Mouse (Mus musculus): ENCODE measurements around the gene Rapsn. TPM values are rescaled to one million over a fixed set of nuclear protein-coding genes. Genes with fewer than 3 reads are reported as not detected.

Gene Rapsn
- total and polyA plus RNA-seq, 3 experiments, result 1.8 to 3.7 (median 3.4) TPM

DNA sequence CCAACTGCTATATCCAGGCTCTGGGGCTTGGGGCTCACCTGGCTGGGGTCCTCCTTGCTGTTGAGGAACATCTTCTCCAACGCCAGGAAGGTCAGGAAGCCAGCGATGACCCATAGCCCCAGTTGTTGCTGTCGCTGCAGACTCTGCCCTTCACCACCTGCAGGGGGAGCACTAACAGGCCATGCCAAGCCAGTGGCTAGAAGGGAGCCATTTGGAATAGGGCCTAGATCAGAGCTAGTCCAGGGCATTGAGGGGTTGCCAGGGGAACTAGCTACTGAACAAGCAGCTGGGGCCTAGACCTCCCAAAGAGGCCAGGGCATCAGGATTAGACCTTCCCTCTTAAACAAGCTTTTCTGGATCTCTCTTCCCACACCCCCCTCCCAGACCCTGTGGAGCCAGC lies 30.1 kb downstream of the Rapsn start:
- Histone ChIP-seq H3K9me3 (replicated peaks) (no peaks in the 10 kb centered on the region), H3K36me3 (replicated peaks) (peaks cover 78% of the 10 kb centered on the region), H3K4me3 (ENCODE audit: low read depth, low read length) (no peak overlapping the region), H3K27me3 (ENCODE audit: insufficient read depth, low read length) (no peaks in the 10 kb centered on the region), H3K4me1 (ENCODE audit: insufficient read depth, low read depth, low read length) (peaks cover 51% of the 10 kb centered on the region)
- DNase-seq (ENCODE audit: low spot score), result peak; percentile 36
- peak; percentile 82 for TF ChIP-seq CTCF (IDR thresholded peaks at IDR 0.05; ENCODE audit: low read depth, low read length)
- no peak for TF ChIP-seq POLR2AphosphoS5 (IDR thresholded peaks at IDR 0.05; ENCODE audit: insufficient replicate concordance, low read depth, low read length)
- no peak for TF ChIP-seq GATA2 (IDR thresholded peaks at IDR 0.05; ENCODE audit: borderline replicate concordance, low read depth, low read length)
- no peak for TF ChIP-seq GATA1 (IDR thresholded peaks at IDR 0.05; ENCODE audit: borderline replicate concordance, low read length)
- ATAC-seq (ENCODE audit: extremely low read depth, insufficient number of reproducible peaks, low FRiP score, poor library complexity, severe bottlenecking), result no peak

DNA sequence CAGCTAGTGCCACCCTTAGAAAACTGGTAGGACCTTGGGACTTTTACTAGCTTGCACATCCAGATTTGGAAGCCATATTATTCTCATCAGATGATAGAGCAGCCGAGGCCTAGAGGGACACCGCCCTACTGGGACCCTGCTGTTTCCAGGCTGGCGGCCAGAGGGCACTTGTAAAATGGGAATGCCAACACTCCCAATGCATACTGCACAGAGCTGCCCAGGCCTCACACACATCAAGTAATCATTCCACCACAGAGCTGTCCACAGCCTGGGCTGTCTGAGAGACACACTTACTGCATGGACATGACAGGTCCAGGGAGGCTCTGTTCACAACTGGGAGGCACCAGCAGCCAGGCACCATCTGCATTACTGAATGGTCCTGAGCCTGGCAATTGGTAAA lies 31.0 kb downstream of the Rapsn start:
- TF ChIP-seq GATA1 (IDR thresholded peaks at IDR 0.05; ENCODE audit: borderline replicate concordance, low read length) (no peak), POLR2AphosphoS5 (IDR thresholded peaks at IDR 0.05; ENCODE audit: insufficient replicate concordance, low read depth, low read length) (no peak), TAL1 (conservative IDR thresholded peaks at IDR 0.05; ENCODE audit: low read depth, low read length) (no peak), CTCF (IDR thresholded peaks at IDR 0.05; ENCODE audit: low read depth, low read length) (no peak), GATA2 (IDR thresholded peaks at IDR 0.05; ENCODE audit: borderline replicate concordance, low read depth, low read length) (no peak)
- Histone ChIP-seq H3K27me3 (ENCODE audit: insufficient read depth, low read length) (no peaks in the 10 kb centered on the region), H3K36me3 (replicated peaks) (peaks cover 69% of the 10 kb centered on the region), H3K4me1 (ENCODE audit: insufficient read depth, low read depth, low read length) (peaks cover 50% of the 10 kb centered on the region), H3K4me3 (ENCODE audit: low read depth, low read length) (no peak overlapping the region), H3K9me3 (replicated peaks) (no peaks in the 10 kb centered on the region)
- no peak for DNase-seq (ENCODE audit: low spot score)
- no peak for ATAC-seq (ENCODE audit: extremely low read depth, insufficient number of reproducible peaks, low FRiP score, poor library complexity, severe bottlenecking)

DNA sequence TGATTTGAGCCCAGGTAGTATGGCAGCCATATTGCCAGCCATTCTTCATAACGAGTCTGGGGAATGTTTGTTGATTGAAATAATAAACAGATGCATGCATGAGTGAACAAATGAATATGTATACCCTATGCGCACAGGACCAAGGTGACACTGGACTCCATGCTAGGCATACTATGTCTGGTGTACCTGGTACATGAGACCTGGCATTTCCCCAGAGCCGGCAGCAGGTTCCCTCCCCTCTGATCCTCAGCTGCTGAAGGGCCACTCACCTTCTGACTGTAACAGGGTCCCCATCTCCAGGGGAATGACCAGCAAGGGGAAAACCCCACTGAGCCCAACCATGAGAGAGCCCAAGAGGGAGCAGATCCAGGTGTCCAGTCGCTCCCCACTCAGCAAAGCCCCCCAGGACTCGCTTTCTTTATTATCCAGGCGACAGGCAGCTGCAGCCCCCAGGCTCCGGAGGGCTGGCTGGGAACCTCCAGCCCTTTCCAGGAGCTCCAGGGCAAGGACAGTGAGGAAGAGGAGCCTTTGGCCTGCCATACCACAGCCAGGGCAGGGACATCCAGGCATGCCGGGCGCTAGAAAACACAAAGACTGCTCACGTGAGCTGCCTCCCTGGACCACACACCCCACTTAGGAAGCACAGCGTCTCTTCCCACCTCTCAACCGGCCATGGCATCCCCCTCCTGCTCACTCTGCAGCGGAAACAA lies 32.9 kb downstream of the Rapsn start:
- no peak for ATAC-seq (ENCODE audit: extremely low read depth, insufficient number of reproducible peaks, low FRiP score, poor library complexity, severe bottlenecking)
- Histone ChIP-seq H3K9me3 (replicated peaks) (no peaks in the 10 kb centered on the region), H3K27me3 (ENCODE audit: insufficient read depth, low read length) (no peaks in the 10 kb centered on the region), H3K4me1 (ENCODE audit: insufficient read depth, low read depth, low read length) (peaks cover 47% of the 10 kb centered on the region), H3K4me3 (ENCODE audit: low read depth, low read length) (peak overlapping the region; percentile 34; the same call in 1 of the 2 replicates), H3K36me3 (replicated peaks) (peaks cover 50% of the 10 kb centered on the region)
- TF ChIP-seq TAL1 (conservative IDR thresholded peaks at IDR 0.05; ENCODE audit: low read depth, low read length), result no peak
- no peak for DNase-seq (ENCODE audit: low spot score)

DNA sequence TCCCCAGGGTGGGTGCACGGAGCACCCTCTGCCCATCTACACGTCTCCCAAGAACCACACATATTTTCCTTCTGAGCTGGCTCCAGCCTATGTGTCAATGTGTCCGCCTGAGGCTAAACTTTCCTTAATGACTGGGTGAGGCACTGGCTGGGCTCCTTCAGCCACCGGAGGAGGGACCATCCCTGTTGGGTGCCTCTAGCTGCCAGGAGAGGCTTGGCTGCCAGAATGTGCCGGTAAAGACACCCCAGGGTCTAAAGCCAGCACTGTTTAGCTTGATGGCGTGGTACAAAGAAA lies 33.4 kb downstream of the Rapsn start:
- H3K4me3 ChIP-seq (ENCODE audit: low read depth, low read length), result peak overlapping the region; percentile 34; the same call in 1 of the 2 replicates
- H3K9me3 ChIP-seq (replicated peaks), result no peaks in the 10 kb centered on the region
- no peak for DNase-seq (ENCODE audit: low spot score)
- no peak for TF ChIP-seq TAL1 (conservative IDR thresholded peaks at IDR 0.05; ENCODE audit: low read depth, low read length)
- no peak for TF ChIP-seq GATA2 (IDR thresholded peaks at IDR 0.05; ENCODE audit: borderline replicate concordance, low read depth, low read length)
- TF ChIP-seq GATA1 (IDR thresholded peaks at IDR 0.05; ENCODE audit: borderline replicate concordance, low read length), result no peak
- TF ChIP-seq POLR2AphosphoS5 (IDR thresholded peaks at IDR 0.05; ENCODE audit: insufficient replicate concordance, low read depth, low read length), result no peak
- TF ChIP-seq CTCF (IDR thresholded peaks at IDR 0.05; ENCODE audit: low read depth, low read length), result no peak
- no peak for ATAC-seq (ENCODE audit: extremely low read depth, insufficient number of reproducible peaks, low FRiP score, poor library complexity, severe bottlenecking)
- H3K4me1 ChIP-seq (ENCODE audit: insufficient read depth, low read depth, low read length), result peaks cover 46% of the 10 kb centered on the region
- peaks cover 45% of the 10 kb centered on the region for H3K36me3 ChIP-seq (replicated peaks)
- no peaks in the 10 kb centered on the region for H3K27me3 ChIP-seq (ENCODE audit: insufficient read depth, low read length)

DNA sequence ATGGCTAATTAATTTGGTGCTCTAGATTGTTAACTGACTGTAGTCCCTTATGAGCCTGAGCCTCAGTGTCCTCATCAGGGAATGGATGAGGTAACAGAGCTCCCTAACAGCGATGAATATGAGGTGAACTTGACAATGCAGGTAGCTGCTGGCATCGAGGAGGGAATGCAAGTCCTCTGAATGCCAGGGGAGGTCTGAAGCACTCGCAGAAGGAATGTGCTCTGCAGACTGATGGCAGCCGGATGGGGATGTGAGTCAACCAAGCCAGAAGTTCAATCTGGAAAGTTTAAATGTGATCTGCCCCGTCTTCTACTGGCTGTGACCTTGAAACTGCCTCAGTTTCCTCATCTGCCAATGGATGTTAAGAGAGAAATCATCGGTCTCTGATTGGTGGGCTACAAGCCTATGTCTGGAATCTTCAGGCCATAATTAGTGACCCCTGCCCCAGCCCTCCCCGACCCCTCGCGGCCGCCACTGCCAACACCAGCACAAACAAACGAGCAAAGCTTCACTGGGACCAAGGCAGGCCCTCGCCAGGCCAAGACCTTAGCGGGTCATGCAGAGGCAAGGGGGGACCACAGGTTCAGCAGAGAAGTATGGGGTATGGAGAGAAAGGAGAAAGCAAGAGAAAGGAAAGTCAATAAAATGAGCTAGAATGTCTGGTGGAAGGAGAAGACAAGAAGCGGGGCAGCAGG lies 34.0 kb downstream of the Rapsn start:
- ATAC-seq (ENCODE audit: extremely low read depth, insufficient number of reproducible peaks, low FRiP score, poor library complexity, severe bottlenecking) (no peak), DNase-seq (ENCODE audit: low spot score) (no peak)
- Histone ChIP-seq H3K4me1 (ENCODE audit: insufficient read depth, low read depth, low read length) (peaks cover 44% of the 10 kb centered on the region), H3K27me3 (ENCODE audit: insufficient read depth, low read length) (no peaks in the 10 kb centered on the region), H3K9me3 (replicated peaks) (no peaks in the 10 kb centered on the region), H3K36me3 (replicated peaks) (peaks cover 39% of the 10 kb centered on the region), H3K4me3 (ENCODE audit: low read depth, low read length) (peak overlapping the region; percentile 82)
- TF ChIP-seq POLR2AphosphoS5 (IDR thresholded peaks at IDR 0.05; ENCODE audit: insufficient replicate concordance, low read depth, low read length) (no peak), GATA1 (IDR thresholded peaks at IDR 0.05; ENCODE audit: borderline replicate concordance, low read length) (no peak), GATA2 (IDR thresholded peaks at IDR 0.05; ENCODE audit: borderline replicate concordance, low read depth, low read length) (no peak), TAL1 (conservative IDR thresholded peaks at IDR 0.05; ENCODE audit: low read depth, low read length) (no peak), CTCF (IDR thresholded peaks at IDR 0.05; ENCODE audit: low read depth, low read length) (no peak)

DNA sequence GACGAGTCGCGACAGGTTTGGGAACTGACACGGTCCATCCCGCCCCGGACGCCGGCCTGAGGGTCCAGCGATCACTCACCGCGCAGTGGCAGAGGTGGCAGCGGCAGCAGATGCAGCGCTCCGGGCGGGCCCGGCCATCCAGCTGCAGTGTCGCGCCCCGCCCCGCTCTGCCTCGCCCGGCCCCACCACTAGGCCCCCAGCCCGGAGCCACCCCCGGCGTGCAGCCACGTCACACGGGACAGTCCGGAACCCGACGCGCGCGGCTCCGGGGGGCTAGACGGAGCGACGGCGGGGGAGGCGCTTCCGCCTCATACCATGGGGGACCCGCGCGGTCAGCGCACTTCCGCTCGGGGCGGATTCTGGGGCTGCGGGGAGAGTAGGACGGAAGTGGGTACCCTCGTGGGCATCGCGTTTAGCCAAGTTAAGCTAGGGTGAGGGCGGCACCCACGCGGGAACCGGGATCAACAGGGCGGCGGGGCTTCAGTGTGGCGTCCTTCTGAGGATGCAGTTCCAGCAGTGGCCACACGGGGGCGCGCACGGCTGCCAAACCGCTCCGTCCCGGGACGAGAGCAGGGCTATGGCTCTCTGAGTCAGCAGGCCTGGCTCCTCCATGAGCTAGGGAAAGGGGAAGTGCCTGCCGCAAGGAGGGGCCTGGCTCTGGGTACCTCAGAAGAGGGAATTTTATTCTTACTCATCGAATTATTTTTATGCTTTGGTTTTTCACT lies 34.8 kb downstream of the Rapsn start, which contains the start of gene Slc39a13:
Gene Slc39a13 (minus strand): TSS at position 342 of the 725 bp plus-strand sequence.
- peaks cover 51% of the 10 kb centered on the region for H3K4me1 ChIP-seq (ENCODE audit: insufficient read depth, low read depth, low read length)
- H3K4me3 ChIP-seq (ENCODE audit: low read depth, low read length), result peak within 1 kb of the TSS; percentile 82
- H3K9me3 ChIP-seq (replicated peaks), result no peaks in the 10 kb centered on the region
- TF ChIP-seq GATA2 (IDR thresholded peaks at IDR 0.05; ENCODE audit: borderline replicate concordance, low read depth, low read length) (no peak), TAL1 (conservative IDR thresholded peaks at IDR 0.05; ENCODE audit: low read depth, low read length) (no peak), POLR2AphosphoS5 (IDR thresholded peaks at IDR 0.05; ENCODE audit: insufficient replicate concordance, low read depth, low read length) (no peak), GATA1 (IDR thresholded peaks at IDR 0.05; ENCODE audit: borderline replicate concordance, low read length) (no peak), CTCF (IDR thresholded peaks at IDR 0.05; ENCODE audit: low read depth, low read length) (peak; percentile 97)
- peaks cover 32% of the 10 kb centered on the region for H3K36me3 ChIP-seq (replicated peaks)
- DNase-seq (ENCODE audit: low spot score) (peak; percentile 93), ATAC-seq (ENCODE audit: extremely low read depth, insufficient number of reproducible peaks, low FRiP score, poor library complexity, severe bottlenecking) (peak; percentile 79)
- H3K27me3 ChIP-seq (ENCODE audit: insufficient read depth, low read length), result no peaks in the 10 kb centered on the region
